Mouse (Mus musculus): ENCODE measurements around the gene Gtf3a.
"Not testable (repeated sequence)": the region's sequence is repeated elsewhere in the genome, so short reads cannot be mapped to it uniquely, and the experiment has no call there.

Gtf3a gene

DNA sequence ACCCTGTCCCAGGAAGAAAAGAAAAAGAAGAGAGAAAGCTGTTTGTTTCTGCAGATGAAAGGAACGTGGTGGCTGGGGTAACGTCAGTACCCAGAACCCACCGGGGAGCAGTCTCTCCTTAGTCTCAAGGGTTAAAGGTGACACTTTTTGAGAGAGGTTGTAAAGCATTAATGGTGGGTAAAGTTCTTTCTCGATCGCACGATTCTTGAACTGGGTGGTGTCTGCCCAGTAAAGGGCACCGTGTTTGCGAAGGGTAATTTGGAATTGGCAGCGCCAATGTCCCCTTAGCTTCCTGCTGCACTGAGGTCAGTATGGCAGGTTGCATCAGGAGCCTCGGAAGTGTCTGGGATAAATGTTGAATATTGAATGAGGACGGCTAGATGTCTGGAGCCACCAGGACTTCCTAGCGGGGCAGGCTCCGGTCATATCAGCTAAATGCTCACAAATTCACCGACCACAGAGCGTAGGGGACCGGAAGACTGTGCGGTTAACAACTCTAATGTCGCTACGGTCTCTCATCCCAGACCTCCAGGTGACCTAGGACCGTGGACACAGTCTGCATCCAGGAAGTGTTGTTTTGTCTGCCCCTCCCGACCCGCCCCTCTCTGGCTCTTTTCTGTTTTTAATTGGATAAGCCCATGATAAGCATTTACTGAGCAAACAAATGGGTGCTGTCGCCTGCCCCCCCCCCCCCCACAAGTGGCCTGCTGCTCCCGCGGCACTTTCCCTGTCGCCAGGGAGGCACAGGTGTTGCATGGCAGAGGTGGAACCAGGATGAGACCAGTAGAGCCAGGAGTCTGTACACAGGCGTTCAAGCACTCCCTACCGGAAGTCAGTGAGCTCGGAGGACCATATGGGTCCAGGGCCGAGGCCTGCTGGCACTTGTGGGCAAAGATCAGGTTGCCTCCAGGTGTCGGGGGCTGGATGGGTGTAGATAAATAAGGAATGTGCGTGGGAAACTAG lies 10.6 kb upstream of the Gtf3a start:
- no peak for DNase-seq (ENCODE audit: low spot score in 2 of 2)

DNA sequence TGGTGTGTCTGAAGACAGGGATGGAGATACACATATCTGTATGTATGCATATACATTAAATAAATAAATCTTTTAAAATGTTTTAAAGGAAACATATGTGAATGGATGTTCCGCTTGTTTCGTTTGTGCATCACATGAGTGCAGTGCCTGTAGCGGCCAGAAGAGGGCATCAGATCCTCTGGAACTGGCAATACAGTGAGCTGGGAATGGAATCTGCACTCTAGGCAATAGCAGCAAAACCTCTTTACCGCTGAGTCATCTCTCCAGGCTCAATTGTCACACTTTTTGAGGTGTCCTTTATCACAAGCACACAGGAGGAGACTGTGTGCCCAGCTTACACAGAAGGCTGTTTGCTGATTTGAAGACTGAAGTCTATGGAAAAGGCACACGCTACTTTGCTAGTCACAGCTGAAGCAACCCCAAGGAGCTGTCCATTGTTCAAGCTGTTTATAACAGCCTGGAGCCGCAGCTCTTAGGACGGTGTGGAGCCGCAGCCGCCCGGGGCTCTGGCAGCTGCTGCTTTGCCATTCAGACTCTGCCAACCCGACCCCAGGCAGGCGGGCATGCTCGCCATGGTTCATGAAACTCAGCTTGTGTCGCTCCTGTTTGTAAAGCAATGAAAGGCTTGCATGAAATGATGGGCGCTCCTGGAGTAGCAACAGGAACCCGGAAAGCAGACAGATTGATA lies 9.2 kb upstream of the Gtf3a start:
- no peak for DNase-seq (ENCODE audit: low spot score in 2 of 2)

DNA sequence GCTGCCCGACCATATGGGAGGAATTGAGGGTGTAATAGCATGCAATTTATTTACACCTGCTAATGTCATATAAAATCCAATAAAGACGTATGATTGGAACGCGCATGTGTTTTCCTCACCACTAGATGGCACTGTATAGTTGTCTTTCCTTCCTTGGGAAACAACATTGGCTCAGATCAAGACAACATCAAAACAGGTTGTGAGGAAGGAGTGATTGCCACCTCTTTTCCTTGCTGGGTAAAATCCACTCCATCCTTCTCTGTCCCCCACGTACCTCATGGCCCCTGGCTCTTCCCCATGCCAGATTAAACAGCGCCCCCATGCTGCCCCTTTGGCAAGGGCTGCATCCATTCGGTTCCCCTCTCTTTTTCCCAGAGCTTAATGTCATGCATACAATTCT lies 8.2 kb upstream of the Gtf3a start:
- no peak for DNase-seq (ENCODE audit: low spot score in 2 of 2)

DNA sequence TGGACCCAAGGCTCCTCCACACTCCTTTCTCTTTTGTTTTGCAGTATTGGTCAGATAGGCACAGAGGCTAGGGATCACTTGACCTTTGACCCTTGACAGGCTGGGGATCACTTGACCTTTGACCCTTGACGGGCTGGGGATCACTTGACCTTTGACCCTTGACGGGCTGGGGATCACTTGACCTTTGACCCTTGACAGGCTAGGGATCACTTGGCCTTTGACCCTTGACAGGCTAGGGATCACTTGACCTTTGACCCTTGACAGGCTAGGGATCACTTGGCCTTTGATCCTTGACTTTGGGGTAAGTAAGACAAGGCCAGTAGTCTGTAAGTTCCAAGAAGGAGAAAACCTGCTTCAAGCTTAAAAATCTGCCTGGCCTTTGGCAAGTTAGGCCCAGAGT lies 6.5 kb upstream of the Gtf3a start:
- not testable (repeated sequence) for DNase-seq (ENCODE audit: low spot score in 2 of 2)

DNA sequence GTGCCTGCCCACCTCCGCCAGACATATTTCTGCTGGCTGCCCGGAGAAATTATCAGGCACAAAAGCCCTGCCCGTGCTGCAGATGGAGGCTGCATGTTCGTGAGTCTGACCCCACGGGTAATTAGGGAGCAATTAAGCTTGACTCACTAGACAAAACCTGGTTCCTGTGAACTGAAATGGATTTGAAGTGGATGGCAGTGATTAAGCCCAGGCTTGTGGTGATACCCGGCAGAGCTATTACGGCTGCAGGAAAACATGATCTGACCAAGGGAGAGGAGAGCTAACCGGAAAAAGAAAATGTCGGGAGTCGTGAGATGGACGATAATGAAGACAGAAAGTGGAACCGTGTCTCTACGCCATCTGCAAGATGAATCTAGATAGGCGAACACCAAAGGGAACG lies 5.5 kb upstream of the Gtf3a start:
- DNase-seq (ENCODE audit: low spot score in 2 of 2) = no peak

DNA sequence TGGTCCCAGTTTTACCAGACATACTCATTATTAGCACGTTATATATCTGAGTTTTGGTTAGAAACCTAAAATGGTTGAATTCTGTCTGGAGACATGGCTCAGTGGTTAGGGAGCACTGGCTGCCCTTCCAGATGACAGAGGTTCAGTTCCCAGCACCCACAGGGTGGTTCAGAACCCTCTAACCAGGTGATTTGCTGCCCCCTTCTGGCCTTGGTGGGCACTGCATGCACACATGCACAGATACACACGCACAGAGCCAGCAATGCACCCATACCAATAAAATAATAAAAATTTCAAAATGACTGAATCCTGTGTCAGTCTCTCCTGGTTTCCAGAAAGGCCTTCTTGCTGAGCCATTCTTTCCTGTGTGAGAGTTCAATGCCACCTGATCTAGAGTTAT lies 3.9 kb upstream of the Gtf3a start:
- DNase-seq (ENCODE audit: low spot score in 2 of 2) = no peak

DNA sequence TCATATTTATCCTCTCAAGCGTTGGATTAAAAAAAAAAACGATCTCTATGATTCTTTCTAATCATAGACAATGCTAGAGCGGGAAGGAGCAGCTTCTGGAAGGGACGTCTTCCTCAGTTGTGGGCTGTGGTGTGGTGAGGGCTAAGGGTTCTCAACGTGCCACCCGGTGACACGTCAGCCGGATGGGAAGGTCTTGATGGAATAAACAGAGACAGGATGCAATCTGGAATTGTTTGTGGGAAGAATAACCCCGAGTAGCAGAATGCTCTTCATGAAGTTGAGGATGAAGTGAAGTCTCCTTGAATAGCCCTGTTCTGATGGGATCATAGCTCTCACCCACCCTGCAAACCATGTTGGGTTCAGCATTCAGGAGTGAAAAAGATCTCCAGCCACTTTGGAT lies 1.8 kb upstream of the Gtf3a start:
- no peak for DNase-seq (ENCODE audit: low spot score in 2 of 2)

DNA sequence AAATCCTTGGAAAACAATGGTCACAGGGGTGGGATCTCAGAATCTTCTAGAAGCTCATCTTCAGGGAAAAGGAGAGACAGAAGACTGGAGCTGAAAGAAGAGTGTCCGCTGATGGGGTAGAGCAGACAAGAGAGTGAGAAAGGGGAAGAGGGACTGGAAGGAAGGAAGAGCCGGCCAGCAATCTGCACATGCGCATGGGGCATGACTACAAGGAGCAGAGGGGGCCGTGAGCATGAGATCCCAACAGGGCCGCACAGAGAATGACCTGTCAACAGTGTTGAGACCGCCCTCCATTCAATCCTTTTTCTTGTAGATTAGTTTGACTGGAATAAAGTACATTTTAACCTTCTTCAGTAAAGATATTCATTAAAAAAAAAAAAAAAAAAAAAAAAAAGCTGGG lies 960 bp upstream of the Gtf3a start:
- peak; percentile 31 to 38 for DNase-seq (ENCODE audit: low spot score in 2 of 2)

DNA sequence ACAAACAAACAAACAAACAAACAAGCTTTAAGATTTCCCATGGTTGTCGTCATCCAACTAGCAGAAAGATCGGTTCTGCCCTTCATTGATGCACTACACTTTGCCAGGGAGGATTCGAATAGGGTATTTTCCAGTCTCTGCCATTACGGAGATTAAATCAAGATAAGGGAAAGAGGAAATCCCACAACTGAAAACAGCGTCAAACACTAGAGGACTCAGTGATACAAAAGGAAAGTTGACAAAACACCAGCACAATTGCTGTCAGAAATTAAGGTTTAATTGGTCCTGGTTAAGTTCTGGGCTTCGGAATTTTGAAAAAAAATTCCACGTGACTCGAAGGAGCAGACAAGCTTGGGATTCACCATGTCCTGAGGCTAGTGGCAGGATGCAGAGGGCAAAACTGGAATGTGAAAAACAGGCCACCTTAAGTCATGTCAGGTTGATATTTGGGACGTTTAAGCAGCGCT lies 383 bp upstream of the Gtf3a start:
- no peak for DNase-seq (ENCODE audit: low spot score in 2 of 2)

DNA sequence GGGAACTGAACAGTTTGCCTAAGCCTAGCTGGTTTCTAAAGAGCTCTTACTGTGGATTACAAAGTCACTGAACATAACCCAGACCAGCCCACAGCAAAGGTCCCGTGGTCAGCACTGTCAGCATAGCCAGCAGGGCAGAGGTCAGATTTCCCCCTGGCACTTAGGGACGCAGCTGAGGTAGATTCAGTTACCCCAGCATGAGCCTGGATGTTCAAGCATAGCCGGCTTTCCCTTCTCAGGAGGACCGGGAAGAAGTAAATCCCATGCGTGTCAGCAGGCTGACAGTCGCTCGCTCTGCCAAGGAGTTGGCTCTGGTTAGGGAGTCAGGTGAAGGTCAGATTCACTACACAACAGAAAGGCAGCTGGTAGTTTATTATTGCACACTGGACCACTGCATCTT lies 6.1 kb downstream of the Gtf3a start:
- DNase-seq (ENCODE audit: low spot score in 2 of 2) = no peak

DNA sequence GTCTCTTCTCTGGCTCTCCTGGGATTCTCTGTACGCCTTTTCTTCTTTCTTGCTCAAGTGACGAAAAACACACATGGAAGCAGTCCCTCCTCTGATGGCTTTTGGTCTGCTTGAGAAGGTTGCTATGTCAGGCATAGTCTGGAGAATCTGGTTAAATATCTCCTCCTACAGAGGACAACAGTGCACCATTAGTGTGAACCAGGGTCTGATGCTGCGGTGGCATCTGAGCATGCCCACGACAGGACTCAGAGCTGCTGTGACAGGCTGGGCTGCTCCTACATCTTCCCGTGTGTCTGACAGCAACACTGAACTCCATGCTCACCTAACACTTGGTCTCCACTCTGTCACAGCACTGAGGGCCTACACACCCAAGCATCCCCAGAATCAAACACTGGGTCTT lies 7.2 kb downstream of the Gtf3a start:
- no peak for DNase-seq (ENCODE audit: low spot score in 2 of 2)

DNA sequence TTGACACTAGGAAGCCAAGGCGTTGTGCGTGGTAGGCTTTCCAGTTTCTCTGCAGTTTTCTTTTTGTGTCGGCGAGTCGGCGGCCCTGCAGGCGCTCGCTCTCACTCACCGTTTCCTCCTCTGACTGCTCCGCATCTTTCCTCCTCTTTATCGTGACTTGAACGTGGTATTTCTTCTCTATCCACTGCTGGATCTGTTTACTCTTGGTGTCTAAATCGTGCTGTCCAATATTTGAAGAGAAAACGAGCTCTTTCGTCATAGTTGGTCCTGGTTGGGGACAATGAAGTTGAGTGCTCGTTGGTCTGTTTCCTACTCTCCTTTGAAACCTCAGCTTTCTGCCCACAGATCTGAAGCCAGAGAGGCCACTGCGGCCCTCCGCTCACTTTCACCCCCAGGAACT lies 8.2 kb downstream of the Gtf3a start:
- DNase-seq (ENCODE audit: low spot score in 2 of 2) = no peak

DNA sequence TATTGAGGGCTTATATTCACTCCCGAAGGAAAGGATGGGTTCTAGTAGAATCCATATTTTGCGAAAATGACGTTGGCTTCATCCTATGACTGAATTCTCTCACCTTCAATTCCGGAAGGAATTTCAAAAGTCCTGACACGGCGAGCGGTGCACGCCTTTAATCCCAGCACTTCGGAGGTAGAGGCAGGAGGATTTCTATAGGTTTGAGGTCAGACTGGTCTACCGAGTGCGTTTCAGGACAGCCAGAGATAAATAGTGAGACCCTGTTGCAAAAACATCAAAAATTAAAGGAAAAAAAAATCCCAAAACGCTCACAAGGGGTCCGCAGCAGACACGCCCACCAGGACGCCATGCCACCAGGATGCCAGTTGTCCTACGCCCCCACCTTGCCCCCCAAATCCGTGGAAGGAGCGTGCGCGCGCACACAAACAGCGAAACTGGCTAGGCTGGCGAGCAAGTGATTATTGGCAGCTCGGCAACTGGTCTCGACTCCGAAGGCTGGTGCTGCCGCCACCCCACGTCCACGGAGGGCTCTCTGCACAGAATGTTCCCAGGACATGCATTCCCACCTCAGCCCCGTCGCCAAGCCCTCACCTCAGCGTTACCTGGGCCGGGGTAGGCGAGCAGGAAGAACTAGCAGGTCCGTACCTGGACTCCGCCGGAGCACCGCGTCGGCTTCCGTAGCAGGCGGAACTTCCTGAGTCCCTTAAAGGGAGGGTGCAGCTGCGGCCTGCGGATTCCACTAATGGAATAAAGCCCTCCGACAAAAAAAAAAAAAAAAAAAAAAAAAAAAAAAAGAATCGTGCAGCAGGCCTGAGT lies 14.9 kb downstream of the Gtf3a start, which contains the start of gene Mtif3:
Mtif3 (minus strand) TSS at position 683 of the 819 bp plus-strand sequence.
- peak; percentile 80 to 82 for DNase-seq (ENCODE audit: low spot score in 2 of 2)

DNA sequence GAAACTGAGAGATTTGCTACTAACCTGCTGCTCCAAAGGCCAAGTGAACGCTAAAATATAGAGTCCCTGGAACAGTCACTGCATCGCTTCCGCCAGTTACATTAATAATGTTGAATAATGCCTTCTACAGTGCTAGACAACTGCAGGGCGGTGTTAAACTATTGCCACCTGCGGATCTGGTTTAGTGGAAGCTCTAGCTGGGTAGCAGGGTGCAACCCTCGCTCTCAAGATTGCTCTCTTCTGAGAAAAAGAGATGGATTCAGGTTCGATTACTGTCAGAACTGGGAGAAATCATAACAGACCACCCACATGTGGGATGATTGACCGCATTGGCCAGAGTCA lies 15.5 kb downstream of the Gtf3a start:
- DNase-seq (ENCODE audit: low spot score in 2 of 2) = no peak

DNA sequence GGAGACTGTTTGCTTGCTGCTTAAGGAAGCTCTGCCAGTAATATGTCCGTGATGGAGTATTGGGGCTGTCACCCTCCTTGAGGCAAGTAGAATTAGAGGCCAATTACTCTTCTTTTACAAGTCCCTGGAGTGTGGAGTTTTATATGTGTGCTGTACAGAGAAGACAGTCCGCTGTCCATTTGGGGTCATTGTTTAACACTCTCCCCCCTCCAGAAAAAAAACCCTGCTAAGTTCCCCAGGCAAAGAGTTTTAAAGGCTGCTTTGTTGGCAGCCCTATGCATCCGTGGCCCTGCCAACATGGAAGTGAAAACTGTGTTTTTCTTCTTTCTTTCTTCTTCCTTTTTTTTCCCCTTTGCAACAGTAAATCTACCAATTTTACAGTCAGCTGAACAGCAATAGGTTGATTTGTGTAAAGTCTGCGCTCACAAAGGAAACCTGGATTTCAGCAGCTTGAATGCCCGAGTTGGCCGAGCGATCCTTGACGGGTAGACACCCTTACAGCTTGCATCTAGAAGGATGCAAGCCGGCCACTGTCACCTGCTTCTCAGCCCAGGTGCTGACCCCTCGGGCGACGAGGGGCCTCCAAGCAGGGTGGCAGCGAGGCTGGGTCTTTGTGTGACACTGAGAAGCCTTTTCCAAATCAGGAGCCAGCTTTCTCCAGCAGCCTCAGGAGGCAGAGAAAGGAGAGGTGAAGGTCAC lies 20.4 kb downstream of the Gtf3a start:
- DNase-seq (ENCODE audit: low spot score in 2 of 2) = no peak

DNA sequence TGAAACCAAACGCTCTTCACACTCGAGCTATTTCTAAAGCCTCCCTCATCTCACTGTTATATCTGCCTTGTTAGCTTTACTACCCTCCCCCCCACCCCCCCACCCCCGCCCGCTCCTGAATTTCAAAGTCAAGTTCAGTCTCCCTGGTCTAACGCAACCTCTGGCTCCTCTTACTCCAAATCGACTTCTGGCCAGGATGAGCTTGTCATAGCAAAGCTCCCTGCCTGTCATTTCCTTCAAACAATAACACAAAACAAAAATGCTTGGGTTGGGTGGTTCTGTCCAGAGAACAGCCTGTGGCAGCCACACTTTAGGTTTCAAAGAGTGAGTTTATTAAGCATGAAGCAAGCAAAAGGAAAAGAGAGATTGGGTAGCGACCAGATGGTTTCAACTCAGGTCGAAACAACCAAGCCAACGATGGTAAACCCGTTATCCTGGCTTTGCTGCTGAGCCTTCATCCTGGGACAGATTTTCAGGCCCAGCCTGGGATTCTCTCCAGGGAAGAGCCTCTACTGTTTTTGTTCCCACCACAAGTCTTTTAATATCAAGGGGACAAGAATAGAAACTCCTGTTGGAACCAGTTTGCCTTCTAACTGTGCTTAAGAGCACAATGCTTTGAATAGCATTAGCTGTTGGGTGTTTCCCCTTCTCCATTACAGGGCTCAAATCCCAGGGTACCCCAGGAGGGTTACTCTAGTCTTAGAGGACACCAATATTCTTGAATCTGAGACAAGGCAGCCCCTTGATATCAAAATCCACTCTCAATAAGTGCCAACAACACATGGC lies 23.5 kb downstream of the Gtf3a start:
- no peak for DNase-seq (ENCODE audit: low spot score in 2 of 2)

DNA sequence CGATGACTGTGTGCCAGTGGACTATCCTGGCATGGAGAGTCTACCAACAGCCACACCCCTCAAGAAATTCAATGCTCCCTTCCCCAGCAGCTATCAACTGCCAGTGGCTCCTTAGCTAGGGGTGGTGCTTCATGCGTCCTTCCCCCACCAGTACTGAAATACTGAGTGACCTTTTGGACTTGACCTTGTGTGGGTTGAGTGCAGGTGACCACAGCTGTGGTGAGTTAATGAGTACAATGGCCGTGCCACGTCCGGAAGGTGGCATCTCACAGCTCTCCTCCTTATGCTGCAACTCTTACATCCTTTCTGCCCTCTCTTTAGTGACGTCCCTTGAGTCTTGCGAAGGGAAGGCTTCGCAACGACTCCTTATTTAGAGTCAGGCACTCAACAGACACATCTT lies 24.9 kb downstream of the Gtf3a start:
- no peak for DNase-seq (ENCODE audit: low spot score in 2 of 2)

DNA sequence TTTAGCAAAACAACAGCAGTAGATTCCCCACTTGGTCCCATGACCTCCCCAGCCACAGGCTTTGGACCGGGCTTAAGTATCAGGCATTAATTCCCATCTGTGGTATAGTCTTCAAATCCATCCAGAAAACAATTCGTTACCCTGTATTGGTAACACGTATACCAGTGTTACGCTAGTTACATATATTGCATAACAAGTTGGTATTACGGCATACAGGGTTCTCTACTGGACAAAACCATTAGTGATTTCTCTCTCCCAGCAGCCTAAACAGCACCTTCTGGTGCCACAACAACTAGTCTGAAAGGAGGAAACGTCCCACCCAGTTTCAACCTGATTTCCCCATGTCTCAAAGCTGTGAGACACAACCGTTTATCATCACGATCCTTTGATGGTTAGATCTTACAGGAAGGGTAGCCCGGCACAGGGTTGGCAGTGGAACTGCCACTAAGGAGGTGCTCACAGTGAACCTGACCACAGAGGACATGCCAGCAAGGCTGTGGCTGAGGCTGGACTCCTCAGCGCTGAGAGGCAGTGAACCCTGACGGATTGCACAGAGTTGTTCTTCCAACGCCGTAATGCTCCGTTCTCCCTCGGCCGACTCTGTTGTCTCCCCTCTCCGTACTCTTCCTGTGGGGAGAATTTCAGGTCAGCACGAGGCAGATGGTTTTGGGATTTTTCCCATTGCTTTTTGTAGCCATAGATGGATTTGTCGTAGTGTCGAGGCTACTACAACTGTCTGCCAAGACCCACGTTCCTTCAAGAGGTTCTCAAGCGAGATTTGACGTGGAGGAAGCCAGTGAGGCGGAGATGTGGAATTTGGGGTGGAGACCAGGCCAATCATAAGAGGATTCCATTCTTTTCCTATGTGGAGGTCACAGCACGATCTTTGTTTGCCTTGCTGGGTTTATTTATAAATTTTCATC lies 25.7 kb downstream of the Gtf3a start:
- no peak for DNase-seq (ENCODE audit: low spot score in 2 of 2)

DNA sequence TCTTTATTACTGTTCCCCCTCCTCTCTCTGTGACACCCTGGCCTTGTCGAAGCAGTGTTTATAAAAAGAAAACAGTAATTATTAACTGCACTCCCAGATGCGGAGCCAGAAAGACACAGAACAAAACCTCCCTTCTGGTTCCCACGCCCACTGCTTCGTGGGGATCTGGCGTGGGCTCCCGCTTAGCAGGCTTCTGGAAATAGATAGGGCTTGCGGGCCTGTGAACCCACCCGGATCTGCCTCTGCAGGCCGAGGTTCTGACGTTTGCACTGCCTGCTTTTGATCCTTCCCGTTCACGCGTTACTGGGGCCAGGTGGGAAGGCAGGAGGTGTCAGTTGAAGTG lies 26.3 kb downstream of the Gtf3a start:
- no peak for DNase-seq (ENCODE audit: low spot score in 2 of 2)

DNA sequence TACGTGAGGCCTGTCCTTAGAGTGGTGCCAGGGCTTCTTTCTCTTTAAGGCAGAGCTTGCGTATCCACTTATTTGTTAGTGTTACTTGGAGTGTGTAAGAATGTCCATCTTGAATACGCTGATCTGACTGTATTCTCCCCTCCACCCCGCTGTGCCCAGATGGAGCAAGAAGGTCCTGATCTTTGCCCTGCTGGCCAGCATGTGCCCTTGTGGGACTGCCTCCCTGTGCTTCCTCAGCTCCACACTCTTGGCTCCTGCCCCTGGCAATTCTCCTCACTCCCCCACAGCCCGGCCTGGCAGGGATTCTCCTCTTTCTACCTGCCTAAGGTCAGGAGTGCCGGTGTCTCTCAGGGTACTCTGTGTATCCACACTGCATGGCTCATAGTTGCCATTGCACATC lies 32.9 kb downstream of the Gtf3a start:
- no peak for DNase-seq (ENCODE audit: low spot score in 2 of 2)

All from spleen, postnatal 36 days (tissue).